Mouse (Mus musculus): Measurements from ENCODE around the gene Lrrc36.

DNA sequence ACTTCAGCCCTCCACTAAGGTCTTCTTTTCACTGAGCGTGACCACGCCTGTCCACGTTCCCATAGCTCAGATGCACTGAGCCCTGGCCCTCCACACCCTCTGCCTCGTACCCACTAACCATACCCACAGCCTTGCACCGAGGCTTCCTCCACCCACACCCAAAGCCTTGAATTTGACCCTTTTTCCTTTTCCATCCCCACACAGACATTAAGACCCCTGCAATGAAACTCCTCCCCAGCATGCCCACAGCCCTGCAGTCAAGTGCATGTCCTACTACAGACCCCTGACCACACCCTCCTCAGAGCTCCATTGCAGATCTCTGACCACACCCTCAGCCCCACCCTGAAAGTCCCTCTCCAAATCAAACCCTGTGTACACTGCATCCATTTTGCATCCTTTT is 56.4 kb downstream of the Lrrc36 start:
- TF ChIP-seq CTCF (IDR thresholded peaks at IDR 0.05; ENCODE audit: borderline replicate concordance, control insufficient read depth, extremely low read depth, insufficient read depth, low read length, poor library complexity): no peak
- no peak for TF ChIP-seq POLR2A (IDR thresholded peaks at IDR 0.05; ENCODE audit: control insufficient read depth, extremely low read depth, insufficient read depth, low read length, poor library complexity)
